Mouse (Mus musculus): ENCODE data around the gene Med10. TPM values are rescaled to one million over a fixed set of nuclear protein-coding genes. Genes with fewer than 3 reads are reported as not detected.

Gene Med10
- 190 and 210 TPM in 2 replicates for polyA plus RNA-seq (2016; fragmentation: Nextera tagmentation; extraction: Ambion mirVana)

- Histone ChIP-seq H3K27ac (no peak within 1 kb of the TSS), H3K4me2 (replicated peaks) (no peak within 1 kb of the TSS), H3K4me1 (no peaks in the 10 kb centered on the region), H3K4me3 (no peak within 1 kb of the TSS), H3K9ac (no peak within 1 kb of the TSS), H3K27me3 (replicated peaks) (no peaks in the 10 kb centered on the region), H3K9me3 (no peaks in the 10 kb centered on the region), H3K36me3 (no peaks in the 10 kb centered on the region)
- no peak for ATAC-seq (ENCODE audit: low FRiP score, low read depth)
- 84% methylated on average over 5 of the region's 5 CpGs for WGBS
These were observed at the start of gene Med10 for GRCm38 (mm10) chr13:69802095-69802494. Med10 (plus strand) TSS chr13:69802395.

DNA sequence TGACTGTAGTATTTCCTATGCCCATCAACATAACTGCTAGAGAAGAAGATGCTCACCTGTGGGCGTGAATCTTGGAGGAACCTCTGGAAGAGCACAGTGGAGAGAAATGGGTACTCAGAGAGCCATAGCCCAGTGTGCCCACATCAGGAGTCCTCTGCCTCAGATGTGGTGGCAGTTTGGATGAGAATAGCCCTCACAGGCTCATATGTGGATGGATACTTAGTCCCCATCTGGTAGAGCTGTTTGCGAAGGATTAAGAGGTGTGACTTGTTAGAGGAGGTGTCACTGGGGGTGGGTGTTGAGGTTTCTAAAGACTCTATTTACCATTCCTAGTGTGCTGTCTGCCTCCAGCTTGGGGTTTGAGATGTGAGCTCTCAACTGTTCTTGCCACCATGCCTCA lies 49.3 kb upstream of the Med10 start:
- ATAC-seq (ENCODE audit: low FRiP score, low read depth) = no peak
- WGBS = 86% methylated on average over 2 of the region's 2 CpGs

GRCm38 (mm10) chr13:69758979-69759378 lies 43.2 kb upstream of the Med10 start:
- Histone ChIP-seq H3K27ac (no peak overlapping the region), H3K4me3 (no peak overlapping the region), H3K4me1 (no peaks in the 10 kb centered on the region), H3K9me3 (no peaks in the 10 kb centered on the region), H3K4me2 (replicated peaks) (no peak overlapping the region), H3K9ac (no peak overlapping the region), H3K27me3 (replicated peaks) (no peaks in the 10 kb centered on the region), H3K36me3 (no peaks in the 10 kb centered on the region)
- ATAC-seq (ENCODE audit: low FRiP score, low read depth) = no peak
- WGBS = 83% methylated on average over 6 of the region's 6 CpGs

More for the DNA sequence above, 49.3 kb upstream of the Med10 start:
- Histone ChIP-seq H3K27me3 (replicated peaks) (no peaks in the 10 kb centered on the region), H3K4me1 (no peaks in the 10 kb centered on the region), H3K4me2 (replicated peaks) (no peak overlapping the region), H3K9ac (no peak overlapping the region), H3K4me3 (no peak overlapping the region), H3K36me3 (no peaks in the 10 kb centered on the region), H3K27ac (no peak overlapping the region), H3K9me3 (no peaks in the 10 kb centered on the region)

GRCm38 (mm10) chr13:69761393-69761792 lies 40.8 kb upstream of the Med10 start:
- Histone ChIP-seq H3K36me3 (no peaks in the 10 kb centered on the region), H3K9ac (no peak overlapping the region), H3K4me2 (replicated peaks) (no peak overlapping the region), H3K4me1 (no peaks in the 10 kb centered on the region), H3K27me3 (replicated peaks) (no peaks in the 10 kb centered on the region), H3K27ac (no peak overlapping the region), H3K9me3 (no peaks in the 10 kb centered on the region), H3K4me3 (no peak overlapping the region)
- WGBS = 88% methylated on average over 10 of the region's 10 CpGs
- no peak for ATAC-seq (ENCODE audit: low FRiP score, low read depth)

- Histone ChIP-seq H3K27ac (no peak overlapping the region), H3K9me3 (no peaks in the 10 kb centered on the region), H3K9ac (no peak overlapping the region), H3K4me3 (no peak overlapping the region), H3K4me1 (no peaks in the 10 kb centered on the region), H3K36me3 (no peaks in the 10 kb centered on the region), H3K27me3 (replicated peaks) (no peaks in the 10 kb centered on the region), H3K4me2 (replicated peaks) (no peak overlapping the region)
- WGBS = 74% methylated on average over 9 of the region's 9 CpGs
- ATAC-seq (ENCODE audit: low FRiP score, low read depth) = no peak
These were observed 37.5 kb upstream of the Med10 start for GRCm38 (mm10) chr13:69764646-69765045.

- ATAC-seq (ENCODE audit: low FRiP score, low read depth) = no peak
- H3K36me3 ChIP-seq = no peaks in the 10 kb centered on the region
- no peak overlapping the region for H3K27ac ChIP-seq
- no peak overlapping the region for H3K4me2 ChIP-seq (replicated peaks)
- H3K4me3 ChIP-seq = no peak overlapping the region
- WGBS = 88% methylated on average over 10 of the region's 10 CpGs
- no peaks in the 10 kb centered on the region for H3K4me1 ChIP-seq
- no peaks in the 10 kb centered on the region for H3K27me3 ChIP-seq (replicated peaks)
- no peaks in the 10 kb centered on the region for H3K9me3 ChIP-seq
- no peak overlapping the region for H3K9ac ChIP-seq
These were observed 34.0 kb upstream of the Med10 start for GRCm38 (mm10) chr13:69768152-69768551.

DNA sequence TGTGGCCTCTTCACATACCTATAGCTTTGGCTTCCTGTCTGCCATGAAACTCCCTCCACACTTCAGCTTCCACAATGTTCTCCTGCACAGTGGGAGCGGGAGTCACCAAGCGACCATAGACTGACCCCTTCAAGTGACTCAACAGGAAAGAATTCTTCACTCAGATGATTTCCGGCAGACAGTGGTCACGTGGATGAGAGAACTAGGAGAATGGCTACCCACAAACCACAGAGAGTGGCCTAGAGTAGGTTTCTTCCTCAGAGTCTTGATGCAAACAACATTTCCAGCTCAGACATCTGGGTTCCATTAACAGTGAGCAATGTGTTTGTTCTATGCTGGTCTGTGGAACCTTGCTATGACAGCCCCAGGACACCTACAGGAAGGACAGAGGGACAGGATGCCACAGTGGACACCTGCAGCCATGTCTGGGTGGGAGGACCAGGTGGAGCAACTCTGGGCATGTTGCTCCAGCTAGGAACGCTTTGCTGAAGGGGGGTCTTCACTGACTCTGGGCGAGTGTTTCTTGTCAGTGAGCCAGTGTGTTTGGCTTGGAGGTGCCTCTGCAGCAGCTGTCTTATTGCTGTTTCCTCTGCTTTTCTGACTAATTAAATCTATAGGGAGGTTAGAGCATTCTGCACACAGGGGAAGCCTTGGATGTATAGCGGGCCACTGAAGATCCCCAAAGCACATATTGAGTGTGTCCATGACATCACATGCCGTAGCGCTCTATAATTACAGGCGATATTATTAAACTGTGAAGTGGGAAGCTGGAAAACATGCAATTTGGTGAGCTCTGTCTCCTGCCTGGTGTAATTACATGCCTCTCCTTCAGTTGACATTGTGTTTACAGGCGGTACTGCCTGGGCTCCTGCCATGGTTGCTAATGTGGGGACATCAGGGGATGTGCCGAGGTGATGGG lies 31.4 kb upstream of the Med10 start:
- Histone ChIP-seq H3K9ac (no peak overlapping the region), H3K36me3 (no peaks in the 10 kb centered on the region), H3K9me3 (no peaks in the 10 kb centered on the region), H3K4me2 (replicated peaks) (no peak overlapping the region), H3K27me3 (replicated peaks) (no peaks in the 10 kb centered on the region), H3K27ac (no peak overlapping the region), H3K4me3 (no peak overlapping the region), H3K4me1 (no peaks in the 10 kb centered on the region)
- ATAC-seq (ENCODE audit: low FRiP score, low read depth) = no peak
- WGBS = 88% methylated on average over 12 of the region's 12 CpGs

- WGBS = 81% methylated on average over 4 of the region's 4 CpGs
- no peak overlapping the region for H3K4me3 ChIP-seq
These were observed 29.8 kb upstream of the Med10 start for GRCm38 (mm10) chr13:69772358-69772757.

GRCm38 (mm10) chr13:69778221-69778620 lies 24.0 kb upstream of the Med10 start:
- 92% methylated on average over 19 of the region's 19 CpGs for WGBS
- H3K36me3 ChIP-seq = no peaks in the 10 kb centered on the region
- H3K9ac ChIP-seq = no peak overlapping the region
- no peak for ATAC-seq (ENCODE audit: low FRiP score, low read depth)
- no peak overlapping the region for H3K27ac ChIP-seq
- no peaks in the 10 kb centered on the region for H3K9me3 ChIP-seq
- H3K27me3 ChIP-seq (replicated peaks) = no peaks in the 10 kb centered on the region
- H3K4me3 ChIP-seq = no peak overlapping the region
- no peaks in the 10 kb centered on the region for H3K4me1 ChIP-seq
- H3K4me2 ChIP-seq (replicated peaks) = no peak overlapping the region

More at GRCm38 (mm10) chr13:69772358-69772757, 29.8 kb upstream of the Med10 start:
- Histone ChIP-seq H3K9me3 (no peaks in the 10 kb centered on the region), H3K27ac (no peak overlapping the region), H3K4me2 (replicated peaks) (no peak overlapping the region), H3K27me3 (replicated peaks) (no peaks in the 10 kb centered on the region), H3K4me1 (no peaks in the 10 kb centered on the region), H3K9ac (no peak overlapping the region), H3K36me3 (no peaks in the 10 kb centered on the region)
- no peak for ATAC-seq (ENCODE audit: low FRiP score, low read depth)

- H3K4me1 ChIP-seq = peaks cover 7% of the 10 kb centered on the region; the same call in 1 of the 2 replicates
- H3K4me2 ChIP-seq (replicated peaks) = no peak overlapping the region
- 69% methylated on average over 5 of the region's 5 CpGs for WGBS
- no peaks in the 10 kb centered on the region for H3K27me3 ChIP-seq (replicated peaks)
- H3K9ac ChIP-seq = no peak overlapping the region
- no peak overlapping the region for H3K4me3 ChIP-seq
- H3K9me3 ChIP-seq = no peaks in the 10 kb centered on the region
- no peak overlapping the region for H3K27ac ChIP-seq
- ATAC-seq (ENCODE audit: low FRiP score, low read depth) = no peak
- H3K36me3 ChIP-seq = no peaks in the 10 kb centered on the region
These were observed 13.5 kb upstream of the Med10 start for GRCm38 (mm10) chr13:69788704-69789103.

- no peak overlapping the region for H3K4me3 ChIP-seq
- peaks cover 7% of the 10 kb centered on the region; the same call in 1 of the 2 replicates for H3K4me1 ChIP-seq
- no peaks in the 10 kb centered on the region for H3K27me3 ChIP-seq (replicated peaks)
- H3K36me3 ChIP-seq = no peaks in the 10 kb centered on the region
- H3K27ac ChIP-seq = no peak overlapping the region
- 81% methylated on average over 1 of the region's 1 CpGs for WGBS
- H3K9me3 ChIP-seq = no peaks in the 10 kb centered on the region
- no peak overlapping the region for H3K9ac ChIP-seq
- H3K4me2 ChIP-seq (replicated peaks) = no peak overlapping the region
- no peak for ATAC-seq (ENCODE audit: low FRiP score, low read depth)
These were observed 10.4 kb upstream of the Med10 start for GRCm38 (mm10) chr13:69791814-69792213.

- H3K9ac ChIP-seq = no peak overlapping the region
- no peak overlapping the region for H3K4me3 ChIP-seq
- WGBS = 26% methylated on average over 12 of the region's 12 CpGs
- H3K9me3 ChIP-seq = no peaks in the 10 kb centered on the region
- peak; percentile 75; the same call in 1 of the 2 replicates for ATAC-seq (ENCODE audit: low FRiP score, low read depth)
- H3K36me3 ChIP-seq = no peaks in the 10 kb centered on the region
- no peaks in the 10 kb centered on the region for H3K27me3 ChIP-seq (replicated peaks)
- H3K27ac ChIP-seq = no peak overlapping the region
- H3K4me1 ChIP-seq = peaks cover 7% of the 10 kb centered on the region; the same call in 1 of the 2 replicates
- H3K4me2 ChIP-seq (replicated peaks) = 0 out of 2 replicates have a peak overlapping the region, but pooled peaks have one; percentile 18
These were observed 9.6 kb upstream of the Med10 start for GRCm38 (mm10) chr13:69792541-69793009.

Data from neural tube, embryonic 12.5 days (tissue).